Mouse (Mus musculus): ENCODE measurements at regions not wholly inside any gene's neighbourhood (a gene's known extent, or its start where the extent isn't known, plus 50 kb on each side); places are given as distances from the start of the nearest gene placed in this dataset.
"Not testable (repeated sequence)": the region's sequence is repeated elsewhere in the genome, so short reads cannot be mapped to it uniquely, and the experiment has no call there.

DNA sequence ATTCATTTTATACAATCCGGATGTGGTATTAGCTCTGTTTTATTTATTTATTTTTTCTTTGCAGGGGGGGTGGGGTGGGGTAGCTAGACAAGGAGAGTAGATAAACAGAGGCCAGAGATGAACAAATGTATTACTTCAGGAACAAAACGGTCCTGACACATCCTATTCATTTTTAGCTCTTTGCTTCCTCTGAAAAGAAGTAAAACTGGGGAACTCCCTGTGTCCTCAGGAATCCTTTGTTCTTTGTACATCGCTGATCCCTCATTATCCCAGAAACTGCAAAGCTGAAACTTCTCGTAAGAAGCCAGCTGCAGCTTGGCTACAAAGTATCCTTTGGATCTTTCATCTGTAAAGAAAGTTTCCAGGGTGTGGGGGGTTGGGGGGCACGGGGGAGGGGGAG, 103.6 kb upstream of the Pfn2 start:
- no peak overlapping the region for H3K27ac ChIP-seq (ENCODE audit: insufficient read depth, low read length)
- no peak overlapping the region for H3K4me3 ChIP-seq (ENCODE audit: insufficient read depth, low read length)
- no peaks in the 10 kb centered on the region for H3K4me1 ChIP-seq (ENCODE audit: control insufficient read depth, insufficient read depth, low read length)
- TF ChIP-seq POLR2A (IDR thresholded peaks at IDR 0.05; ENCODE audit: low read depth, low read length): no peak
- no peak for TF ChIP-seq CTCF (IDR thresholded peaks at IDR 0.05; ENCODE audit: borderline replicate concordance, insufficient read depth, low read length)

GRCm38 (mm10) chr3:57957352-57957751, 109.5 kb upstream of the Pfn2 start:
- no peak for TF ChIP-seq POLR2A (IDR thresholded peaks at IDR 0.05; ENCODE audit: low read depth, low read length)
- no peak for TF ChIP-seq CTCF (IDR thresholded peaks at IDR 0.05; ENCODE audit: borderline replicate concordance, insufficient read depth, low read length)
- no peak overlapping the region for H3K27ac ChIP-seq (ENCODE audit: insufficient read depth, low read length)
- no peaks in the 10 kb centered on the region for H3K4me1 ChIP-seq (ENCODE audit: control insufficient read depth, insufficient read depth, low read length)
- H3K4me3 ChIP-seq (ENCODE audit: insufficient read depth, low read length): no peak overlapping the region

GRCm38 (mm10) chr3:57963965-57964364, 116.1 kb upstream of the Pfn2 start:
- Histone ChIP-seq H3K27ac (ENCODE audit: insufficient read depth, low read length) (no peak overlapping the region), H3K4me3 (ENCODE audit: insufficient read depth, low read length) (no peak overlapping the region), H3K4me1 (ENCODE audit: control insufficient read depth, insufficient read depth, low read length) (no peaks in the 10 kb centered on the region)
- TF ChIP-seq POLR2A (IDR thresholded peaks at IDR 0.05; ENCODE audit: low read depth, low read length): no peak
- TF ChIP-seq CTCF (IDR thresholded peaks at IDR 0.05; ENCODE audit: borderline replicate concordance, insufficient read depth, low read length): no peak

GRCm38 (mm10) chr3:57970614-57971013, 122.7 kb upstream of the Pfn2 start:
- H3K4me3 ChIP-seq (ENCODE audit: insufficient read depth, low read length); H3K27ac ChIP-seq (ENCODE audit: insufficient read depth, low read length): not testable (repeated sequence)

DNA sequence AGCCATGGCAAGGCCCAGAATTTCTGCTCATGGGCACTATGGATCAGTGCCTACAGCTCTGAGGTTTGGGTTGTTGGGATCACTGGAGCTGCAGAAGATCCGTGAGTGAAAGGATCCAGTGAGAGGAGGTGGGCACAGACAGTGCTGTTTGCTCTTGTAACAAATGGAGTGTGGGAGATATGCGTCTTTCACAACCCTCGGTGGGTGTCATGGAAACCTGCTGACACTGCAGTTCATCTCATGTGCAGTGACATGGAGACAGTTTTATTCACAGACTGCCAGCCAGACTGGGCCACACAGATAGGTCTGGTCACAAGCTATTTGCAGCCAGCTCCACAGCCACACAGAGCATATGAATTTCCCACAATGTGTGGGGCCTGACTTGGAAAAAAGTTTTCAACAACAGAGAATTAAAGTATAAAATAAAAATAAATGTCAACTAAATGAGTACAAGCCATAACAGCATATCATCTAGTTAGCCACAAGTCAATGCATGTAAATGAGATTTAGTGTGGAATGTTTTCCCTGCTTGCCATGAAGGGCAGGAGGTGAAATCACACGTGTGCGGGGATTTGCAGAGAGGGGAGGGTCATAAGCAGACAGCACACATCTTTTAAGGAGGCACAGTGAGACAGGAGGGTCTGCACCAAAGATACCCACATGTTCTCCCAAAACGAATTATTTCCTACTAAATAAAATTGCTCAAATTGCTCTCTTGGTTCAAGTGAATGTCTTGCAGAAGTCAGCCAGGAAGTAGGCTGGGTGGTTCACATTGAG, 124.8 kb upstream of the Pfn2 start:
- Histone ChIP-seq H3K27ac (ENCODE audit: insufficient read depth, low read length) (no peak overlapping the region), H3K4me3 (ENCODE audit: insufficient read depth, low read length) (no peak overlapping the region), H3K4me1 (ENCODE audit: control insufficient read depth, insufficient read depth, low read length) (peaks cover 4% of the 10 kb centered on the region)
- TF ChIP-seq POLR2A (IDR thresholded peaks at IDR 0.05; ENCODE audit: low read depth, low read length) (no peak), CTCF (IDR thresholded peaks at IDR 0.05; ENCODE audit: borderline replicate concordance, insufficient read depth, low read length) (no peak)

More at GRCm38 (mm10) chr3:57970614-57971013, 122.7 kb upstream of the Pfn2 start:
- not testable (repeated sequence) for H3K4me1 ChIP-seq (ENCODE audit: control insufficient read depth, insufficient read depth, low read length)

- Histone ChIP-seq H3K27ac (ENCODE audit: insufficient read depth, low read length) (no peak overlapping the region), H3K4me3 (ENCODE audit: insufficient read depth, low read length) (no peak overlapping the region), H3K4me1 (ENCODE audit: control insufficient read depth, insufficient read depth, low read length) (peaks cover 4% of the 10 kb centered on the region)
- no peak for TF ChIP-seq CTCF (IDR thresholded peaks at IDR 0.05; ENCODE audit: borderline replicate concordance, insufficient read depth, low read length)
- TF ChIP-seq POLR2A (IDR thresholded peaks at IDR 0.05; ENCODE audit: low read depth, low read length): no peak
Observed at GRCm38 (mm10) chr3:57973546-57973945, 125.7 kb upstream of the Pfn2 start.

GRCm38 (mm10) chr3:57975379-57975778, 127.5 kb upstream of the Pfn2 start:
- Histone ChIP-seq H3K27ac (ENCODE audit: insufficient read depth, low read length) (no peak overlapping the region), H3K4me3 (ENCODE audit: insufficient read depth, low read length) (no peak overlapping the region), H3K4me1 (ENCODE audit: control insufficient read depth, insufficient read depth, low read length) (peaks cover 4% of the 10 kb centered on the region)
- no peak for TF ChIP-seq POLR2A (IDR thresholded peaks at IDR 0.05; ENCODE audit: low read depth, low read length)
- TF ChIP-seq CTCF (IDR thresholded peaks at IDR 0.05; ENCODE audit: borderline replicate concordance, insufficient read depth, low read length): no peak

DNA sequence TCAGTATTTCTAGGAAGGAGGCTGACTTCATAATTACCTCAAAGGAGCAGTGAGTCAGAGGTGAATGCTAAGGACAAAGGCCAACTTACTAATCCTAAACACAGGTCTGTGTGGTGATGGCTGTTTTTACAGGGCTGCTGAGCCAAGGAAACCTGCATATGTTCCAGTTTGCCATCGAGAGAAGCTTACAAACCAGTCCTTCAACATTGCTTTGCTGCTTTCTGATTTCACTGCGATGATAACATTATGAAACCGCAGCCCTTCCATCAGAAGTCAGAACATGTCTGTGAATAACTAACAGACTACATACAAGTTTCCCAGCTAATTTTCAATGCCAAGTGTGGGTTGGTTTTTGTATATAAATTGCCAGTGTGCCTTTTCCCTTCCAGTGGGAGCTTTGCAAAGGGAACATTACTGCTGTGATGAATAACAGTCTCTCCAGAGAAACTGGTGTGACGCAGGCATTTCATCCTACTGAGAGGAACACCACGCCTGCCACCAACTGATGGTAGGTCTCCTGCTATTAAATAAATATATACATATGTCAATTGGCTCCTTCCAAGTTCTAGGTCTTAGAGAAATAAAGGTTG, 128.9 kb upstream of the Pfn2 start:
- Histone ChIP-seq H3K4me3 (ENCODE audit: insufficient read depth, low read length) (no peak overlapping the region), H3K27ac (ENCODE audit: insufficient read depth, low read length) (no peak overlapping the region), H3K4me1 (ENCODE audit: control insufficient read depth, insufficient read depth, low read length) (peaks cover 4% of the 10 kb centered on the region)
- no peak for TF ChIP-seq POLR2A (IDR thresholded peaks at IDR 0.05; ENCODE audit: low read depth, low read length)
- no peak for TF ChIP-seq CTCF (IDR thresholded peaks at IDR 0.05; ENCODE audit: borderline replicate concordance, insufficient read depth, low read length)

- no peaks in the 10 kb centered on the region for H3K4me1 ChIP-seq (ENCODE audit: control insufficient read depth, insufficient read depth, low read length)
- no peak overlapping the region for H3K27ac ChIP-seq (ENCODE audit: insufficient read depth, low read length)
- no peak overlapping the region for H3K4me3 ChIP-seq (ENCODE audit: insufficient read depth, low read length)
- TF ChIP-seq POLR2A (IDR thresholded peaks at IDR 0.05; ENCODE audit: low read depth, low read length) (no peak), CTCF (IDR thresholded peaks at IDR 0.05; ENCODE audit: borderline replicate concordance, insufficient read depth, low read length) (no peak)
Observed at GRCm38 (mm10) chr3:57988175-57988574, 140.3 kb upstream of the Pfn2 start.

DNA sequence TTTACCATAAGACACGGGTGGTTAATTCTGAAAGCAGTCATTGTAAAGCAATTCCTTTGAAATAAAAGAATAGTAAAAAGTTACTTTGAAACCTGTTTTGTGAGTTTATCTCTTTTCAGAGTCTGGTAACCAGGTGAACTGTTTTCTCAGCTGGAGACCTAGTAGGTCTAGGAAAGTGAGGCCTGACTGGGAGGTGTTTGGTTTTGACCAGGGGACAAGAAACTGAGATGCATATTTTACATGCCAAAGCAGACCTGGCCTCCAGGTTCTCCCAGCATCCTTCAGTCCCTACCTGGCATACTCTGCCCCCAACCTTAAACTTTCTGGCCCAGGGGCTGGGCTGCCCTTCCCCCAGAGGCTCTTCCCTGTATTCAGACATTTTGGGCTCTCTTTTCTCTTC, 142.9 kb upstream of the Pfn2 start:
- no peak overlapping the region for H3K4me3 ChIP-seq (ENCODE audit: insufficient read depth, low read length)
- H3K27ac ChIP-seq (ENCODE audit: insufficient read depth, low read length): no peak overlapping the region
- TF ChIP-seq CTCF (IDR thresholded peaks at IDR 0.05; ENCODE audit: borderline replicate concordance, insufficient read depth, low read length): no peak
- no peak for TF ChIP-seq POLR2A (IDR thresholded peaks at IDR 0.05; ENCODE audit: low read depth, low read length)
- H3K4me1 ChIP-seq (ENCODE audit: control insufficient read depth, insufficient read depth, low read length): no peaks in the 10 kb centered on the region
